Mouse (Mus musculus): Measurements from ENCODE around the gene Ssr3. TPM values are rescaled to one million over a fixed set of nuclear protein-coding genes. Genes with fewer than 3 reads are reported as not detected.

Gene Ssr3
- total and polyA plus RNA-seq, 2 experiments from 2014 or later: 136 to 141 TPM

- no peak overlapping the region for H3K27ac ChIP-seq (ENCODE audit: low read depth)
- peak; percentile 33; the same call in 1 of the 2 replicates for ATAC-seq (ENCODE audit: insufficient read depth, low read depth)
- peaks cover 21% of the 10 kb centered on the region for H3K4me1 ChIP-seq (ENCODE audit: control insufficient read depth, insufficient read depth)
- H3K27me3 ChIP-seq (ENCODE audit: control insufficient read depth, insufficient read depth, low read length): no peaks in the 10 kb centered on the region
- WGBS: 58% methylated on average over 1 of the region's 1 CpGs
- H3K9me3 ChIP-seq (replicated peaks; ENCODE audit: control insufficient read depth, low read length): no peaks in the 10 kb centered on the region
- no peak overlapping the region for H3K9ac ChIP-seq (replicated peaks; ENCODE audit: low read depth, low read length)
- DNase-seq (ENCODE audit: low spot score): peak; percentile 57
- no peak overlapping the region for H3K4me2 ChIP-seq (ENCODE audit: low read depth, low read length)
- no peak overlapping the region for H3K4me3 ChIP-seq (ENCODE audit: low read depth, low read length)
- H3K36me3 ChIP-seq (replicated peaks; ENCODE audit: control insufficient read depth, insufficient read depth, low read length): no peaks in the 10 kb centered on the region
- TF ChIP-seq EP300 (IDR thresholded peaks at IDR 0.05; ENCODE audit: low read depth) (no peak), CTCF (IDR thresholded peaks at IDR 0.05; ENCODE audit: low read depth) (no peak)
Measured at GRCm38 (mm10) chr3:65363438-65363837, 29.0 kb downstream of the Ssr3 start.

DNA sequence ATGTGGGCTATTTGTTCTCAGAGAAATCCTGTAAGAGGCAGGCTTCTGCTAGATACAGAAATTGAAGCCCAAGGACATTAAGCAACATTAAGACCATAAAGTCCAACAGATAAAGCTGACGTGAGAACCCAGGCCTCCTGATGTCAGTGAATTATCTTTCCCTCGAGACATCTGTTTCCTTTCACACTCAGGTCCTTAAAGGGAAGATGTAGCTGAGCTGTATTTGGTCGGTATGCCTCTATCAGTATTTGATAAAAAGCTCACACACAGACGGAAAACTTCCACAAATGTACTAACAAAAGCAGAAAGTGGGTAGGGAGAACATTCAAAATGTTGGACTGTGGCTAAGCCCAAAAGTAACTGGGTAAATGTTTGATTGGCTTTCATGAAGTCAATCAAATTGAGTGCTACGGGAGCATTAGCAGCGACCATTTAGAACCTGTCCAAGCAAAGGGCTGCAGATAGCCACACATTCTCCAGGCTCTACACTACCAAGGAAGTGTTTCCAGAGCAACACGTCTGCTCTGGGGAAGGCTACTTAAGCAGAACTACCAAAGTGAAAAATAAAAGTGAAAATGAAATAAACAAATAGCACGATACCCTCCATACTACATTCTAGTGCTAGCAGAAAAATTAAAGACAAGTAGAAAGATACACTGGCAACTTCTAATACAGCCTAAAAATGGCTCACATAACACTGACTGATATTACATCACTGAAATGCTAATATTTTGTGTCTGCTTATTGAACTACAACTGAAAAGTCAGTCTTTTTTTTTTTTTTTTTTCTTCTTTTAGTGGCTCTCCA is 32.1 kb downstream of the Ssr3 start:
- TF ChIP-seq EP300 (IDR thresholded peaks at IDR 0.05; ENCODE audit: low read depth) (no peak), CTCF (IDR thresholded peaks at IDR 0.05; ENCODE audit: low read depth) (no peak)
- H3K27ac ChIP-seq (ENCODE audit: low read depth): peak overlapping the region; percentile 70
- H3K4me3 ChIP-seq (ENCODE audit: low read depth, low read length): peak overlapping the region; percentile 22
- H3K4me2 ChIP-seq (ENCODE audit: low read depth, low read length): peak overlapping the region; percentile 49
- H3K9me3 ChIP-seq (replicated peaks; ENCODE audit: control insufficient read depth, low read length): no peaks in the 10 kb centered on the region
- H3K27me3 ChIP-seq (ENCODE audit: control insufficient read depth, insufficient read depth, low read length): no peaks in the 10 kb centered on the region
- H3K9ac ChIP-seq (replicated peaks; ENCODE audit: low read depth, low read length): no peak overlapping the region
- H3K36me3 ChIP-seq (replicated peaks; ENCODE audit: control insufficient read depth, insufficient read depth, low read length): no peaks in the 10 kb centered on the region
- peak; percentile 62 for ATAC-seq (ENCODE audit: insufficient read depth, low read depth)
- DNase-seq (ENCODE audit: low spot score): peak; percentile 63
- H3K4me1 ChIP-seq (ENCODE audit: control insufficient read depth, insufficient read depth): peaks cover 23% of the 10 kb centered on the region
- WGBS: 10% methylated on average over 8 of the region's 8 CpGs

DNA sequence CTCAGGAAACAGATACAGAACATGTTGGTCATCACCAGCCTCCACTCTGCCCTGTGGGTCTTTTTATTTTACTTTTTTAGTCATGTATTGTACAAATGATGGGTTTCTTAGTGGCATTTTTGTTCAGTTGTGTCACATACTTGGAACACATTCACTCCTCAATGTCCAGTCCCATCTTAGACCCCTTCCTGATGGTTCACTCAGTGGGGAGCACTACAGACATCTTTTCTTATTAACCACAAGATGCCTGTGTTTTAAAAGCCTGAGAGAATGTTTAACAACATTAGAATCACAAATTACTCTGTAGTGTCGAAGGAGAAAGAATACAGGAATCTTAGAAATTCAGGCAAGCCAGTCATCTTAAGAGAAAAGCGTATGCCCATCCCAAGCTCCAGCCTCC is 33.6 kb downstream of the Ssr3 start:
- peaks cover 20% of the 10 kb centered on the region for H3K4me1 ChIP-seq (ENCODE audit: control insufficient read depth, insufficient read depth)
- H3K9ac ChIP-seq (replicated peaks; ENCODE audit: low read depth, low read length): no peak overlapping the region
- no peak for DNase-seq (ENCODE audit: low spot score)
- no peaks in the 10 kb centered on the region for H3K9me3 ChIP-seq (replicated peaks; ENCODE audit: control insufficient read depth, low read length)
- no peak for TF ChIP-seq CTCF (IDR thresholded peaks at IDR 0.05; ENCODE audit: low read depth)
- no peak for TF ChIP-seq EP300 (IDR thresholded peaks at IDR 0.05; ENCODE audit: low read depth)
- no peak for ATAC-seq (ENCODE audit: insufficient read depth, low read depth)
- H3K36me3 ChIP-seq (replicated peaks; ENCODE audit: control insufficient read depth, insufficient read depth, low read length): no peaks in the 10 kb centered on the region
- no peak overlapping the region for H3K4me2 ChIP-seq (ENCODE audit: low read depth, low read length)
- no peak overlapping the region for H3K27ac ChIP-seq (ENCODE audit: low read depth)
- H3K4me3 ChIP-seq (ENCODE audit: low read depth, low read length): no peak overlapping the region
- no peaks in the 10 kb centered on the region for H3K27me3 ChIP-seq (ENCODE audit: control insufficient read depth, insufficient read depth, low read length)
- WGBS: 82% methylated on average over 2 of the region's 2 CpGs

DNA sequence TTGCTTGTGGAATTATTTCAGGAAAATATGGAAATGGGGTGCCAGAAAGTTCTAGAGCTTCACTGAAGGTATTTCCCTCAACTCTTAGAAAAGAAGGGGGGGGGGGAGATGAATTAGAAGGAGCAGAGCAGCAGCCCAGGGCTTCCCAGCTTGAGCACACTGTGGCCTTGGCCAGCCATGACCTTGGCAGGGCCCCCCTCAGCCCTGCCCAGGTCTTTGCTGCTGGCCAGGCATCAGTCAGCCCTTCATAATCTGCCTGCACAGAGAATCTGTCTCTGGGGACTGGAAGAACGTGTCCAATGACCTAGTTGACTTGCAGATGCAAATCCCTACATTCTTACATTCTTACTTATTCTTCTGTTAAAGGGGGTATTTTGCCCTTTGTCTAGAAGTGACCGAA is 34.1 kb downstream of the Ssr3 start:
- peaks cover 20% of the 10 kb centered on the region for H3K4me1 ChIP-seq (ENCODE audit: control insufficient read depth, insufficient read depth)
- H3K36me3 ChIP-seq (replicated peaks; ENCODE audit: control insufficient read depth, insufficient read depth, low read length): no peaks in the 10 kb centered on the region
- H3K27me3 ChIP-seq (ENCODE audit: control insufficient read depth, insufficient read depth, low read length): no peaks in the 10 kb centered on the region
- no peak overlapping the region for H3K27ac ChIP-seq (ENCODE audit: low read depth)
- H3K9me3 ChIP-seq (replicated peaks; ENCODE audit: control insufficient read depth, low read length): no peaks in the 10 kb centered on the region
- ATAC-seq (ENCODE audit: insufficient read depth, low read depth) (no peak), DNase-seq (ENCODE audit: low spot score) (no peak)
- no peak overlapping the region for H3K9ac ChIP-seq (replicated peaks; ENCODE audit: low read depth, low read length)
- H3K4me2 ChIP-seq (ENCODE audit: low read depth, low read length): no peak overlapping the region
- H3K4me3 ChIP-seq (ENCODE audit: low read depth, low read length): no peak overlapping the region
- WGBS: 68% methylated on average over 2 of the region's 2 CpGs
- TF ChIP-seq CTCF (IDR thresholded peaks at IDR 0.05; ENCODE audit: low read depth) (no peak), EP300 (IDR thresholded peaks at IDR 0.05; ENCODE audit: low read depth) (no peak)

- Histone ChIP-seq H3K4me3 (ENCODE audit: low read depth, low read length) (no peak overlapping the region), H3K36me3 (replicated peaks; ENCODE audit: control insufficient read depth, insufficient read depth, low read length) (no peaks in the 10 kb centered on the region), H3K9me3 (replicated peaks; ENCODE audit: control insufficient read depth, low read length) (no peaks in the 10 kb centered on the region), H3K4me1 (ENCODE audit: control insufficient read depth, insufficient read depth) (peaks cover 8% of the 10 kb centered on the region), H3K27ac (ENCODE audit: low read depth) (no peak overlapping the region), H3K27me3 (ENCODE audit: control insufficient read depth, insufficient read depth, low read length) (no peaks in the 10 kb centered on the region), H3K4me2 (ENCODE audit: low read depth, low read length) (no peak overlapping the region), H3K9ac (replicated peaks; ENCODE audit: low read depth, low read length) (no peak overlapping the region)
- 46% methylated on average over 6 of the region's 6 CpGs for WGBS
- no peak for ATAC-seq (ENCODE audit: insufficient read depth, low read depth)
- TF ChIP-seq CTCF (IDR thresholded peaks at IDR 0.05; ENCODE audit: low read depth): no peak
- no peak for TF ChIP-seq EP300 (IDR thresholded peaks at IDR 0.05; ENCODE audit: low read depth)
- DNase-seq (ENCODE audit: low spot score): no peak
Measured at GRCm38 (mm10) chr3:65355479-65355878, 36.9 kb downstream of the Ssr3 start.
